Mouse (Mus musculus) erythroblast, embryonic 14.5 days (primary cell): ENCODE data around the gene Rhbdl1. TPM values are rescaled to one million over a fixed set of nuclear protein-coding genes. Genes with fewer than 3 reads are reported as not detected.
A peak's percentile ranks its signal among the peaks of the same experiment; 100 is the strongest.
"Not testable (repeated sequence)": the region's sequence is repeated elsewhere in the genome, so short reads cannot be mapped to it uniquely, and the experiment has no call there.

Experiments
- H3K27me3 ChIP-seq: 2 replicates; pipeline ENCODE4 v1.6.1; 2012; ENCODE audit warnings: inconsistent platforms; ENCODE audit not compliant: control insufficient read depth
- H3K36me3 ChIP-seq: 2 replicates; pipeline ENCODE4 v1.6.1; 2012; ENCODE audit warnings: mild to moderate bottlenecking, inconsistent platforms; ENCODE audit not compliant: control insufficient read depth
- H3K4me1 ChIP-seq: 2 replicates; pipeline ENCODE4 v1.6.1; 2012; ENCODE audit warnings: inconsistent platforms; ENCODE audit not compliant: control insufficient read depth
- H3K4me3 ChIP-seq: replicated peaks from 2 replicates; pipeline ENCODE3; 2012; ENCODE audit warnings: moderate library complexity, mild to moderate bottlenecking, inconsistent platforms
- H3K9me3 ChIP-seq: 2 replicates; pipeline ENCODE4 v1.6.1; 2012; ENCODE audit warnings: low read length, inconsistent platforms, mixed read lengths; ENCODE audit not compliant: control insufficient read depth
- GATA1 ChIP-seq: IDR thresholded peaks from 2 replicates; pipeline ENCODE4 v1.6.1; 2012; ENCODE audit warnings: low read length, inconsistent platforms, mixed read lengths
- TAL1 ChIP-seq: IDR thresholded peaks from 3 replicates; pipeline ENCODE4 v1.6.1; 2012; ENCODE audit warnings: low read length, inconsistent platforms, mixed read lengths
- polyA plus RNA-seq: library from polyadenylated mRNA; stranded (reverse); fragments of >175 nt; gene quantifications from 2 replicates; pipeline ENCODE4 v1.2.3, GENCODE M21; 2012

Gene Rhbdl1
- polyA plus RNA-seq, 1 experiment, result 0.22 TPM

DNA sequence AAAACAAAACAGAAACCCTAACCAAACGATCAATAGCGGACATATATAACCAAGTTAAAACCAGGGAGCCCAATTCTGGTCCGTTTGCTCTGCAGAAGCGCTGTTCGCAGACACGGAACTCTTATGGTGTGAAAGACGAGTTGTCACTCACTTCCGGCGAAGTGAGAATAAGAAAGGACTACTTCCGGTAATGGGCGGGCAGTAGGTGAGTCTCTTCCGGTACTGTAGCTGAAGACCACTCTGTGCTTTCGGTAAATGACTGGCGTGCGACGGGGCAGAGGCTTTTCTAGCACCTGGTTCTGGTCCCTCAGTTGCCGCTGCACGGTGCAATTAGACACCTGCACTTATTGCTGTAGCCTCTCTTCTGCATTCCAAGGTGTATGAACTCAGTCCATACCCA is 13.6 kb downstream of the Rhbdl1 start, which contains the start of gene Wdr24:
Gene Wdr24, plus strand, starts transcription at position 176 of the 400 bp plus-strand sequence.
- Histone ChIP-seq H3K36me3 (peaks cover 34% of the 10 kb centered on the region), H3K4me1 (peaks cover 66% of the 10 kb centered on the region), H3K27me3 (peaks cover 43% of the 10 kb centered on the region), H3K9me3 (no peaks in the 10 kb centered on the region), H3K4me3 (peak within 1 kb of the TSS; percentile 73)
- TF ChIP-seq TAL1, result no peak
- no peak for TF ChIP-seq GATA1

DNA sequence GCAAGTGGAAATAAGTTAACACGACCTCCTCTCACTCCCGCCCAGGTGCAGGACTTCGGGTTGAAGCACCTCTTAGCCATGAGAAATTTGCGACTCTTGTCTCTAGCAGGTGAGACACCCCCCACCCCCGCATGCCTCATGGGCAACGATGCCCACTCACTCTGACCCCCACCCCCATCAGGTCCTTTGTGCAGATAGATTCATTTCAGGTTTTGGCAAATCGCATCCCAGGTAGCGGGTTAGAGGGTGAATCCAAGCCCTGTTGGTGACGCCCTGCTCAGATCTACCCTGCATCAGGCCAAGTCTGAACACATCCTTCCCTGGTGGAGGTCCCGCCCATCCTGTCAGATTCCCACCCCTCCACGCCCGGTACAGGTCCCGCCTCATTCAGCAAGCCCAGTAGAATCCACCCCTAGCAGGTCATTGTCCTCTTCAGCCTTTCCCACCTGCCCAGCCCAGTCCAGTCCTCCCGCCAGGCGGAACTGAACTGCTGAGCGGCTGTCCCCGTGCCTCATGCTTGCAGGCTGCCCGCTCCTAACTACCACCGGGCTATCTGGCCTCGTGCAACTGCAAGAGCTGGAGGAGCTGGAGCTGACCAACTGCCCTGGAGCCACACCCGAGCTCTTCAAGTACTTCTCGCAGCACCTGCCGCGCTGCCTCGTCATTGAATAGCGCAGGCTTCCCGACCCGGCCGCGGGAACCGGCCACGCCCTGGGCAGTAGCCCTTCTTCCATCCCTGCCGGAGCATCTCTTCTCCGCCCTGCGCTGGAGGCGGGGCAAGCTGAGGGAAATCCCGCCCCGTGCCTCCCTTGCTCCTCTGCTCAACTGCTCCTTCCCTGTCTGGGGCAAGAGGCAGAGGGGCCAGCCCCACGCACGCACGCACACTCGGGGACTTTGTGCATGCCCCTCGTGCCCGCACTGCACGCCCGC is 18.0 kb downstream of the Rhbdl1 start:
- no peak for TF ChIP-seq TAL1
- no peak for TF ChIP-seq GATA1
- Histone ChIP-seq H3K9me3 (no peaks in the 10 kb centered on the region), H3K4me3 (peak overlapping the region; percentile 7), H3K4me1 (peaks cover 26% of the 10 kb centered on the region), H3K27me3 (peaks cover 80% of the 10 kb centered on the region), H3K36me3 (no peaks in the 10 kb centered on the region)

- H3K27me3 ChIP-seq, result peaks cover 90% of the 10 kb centered on the region
- TF ChIP-seq TAL1, result no peak
- TF ChIP-seq GATA1, result no peak
Measured at GRCm38 (mm10) chr17:25817662-25818061, 19.4 kb downstream of the Rhbdl1 start.

DNA sequence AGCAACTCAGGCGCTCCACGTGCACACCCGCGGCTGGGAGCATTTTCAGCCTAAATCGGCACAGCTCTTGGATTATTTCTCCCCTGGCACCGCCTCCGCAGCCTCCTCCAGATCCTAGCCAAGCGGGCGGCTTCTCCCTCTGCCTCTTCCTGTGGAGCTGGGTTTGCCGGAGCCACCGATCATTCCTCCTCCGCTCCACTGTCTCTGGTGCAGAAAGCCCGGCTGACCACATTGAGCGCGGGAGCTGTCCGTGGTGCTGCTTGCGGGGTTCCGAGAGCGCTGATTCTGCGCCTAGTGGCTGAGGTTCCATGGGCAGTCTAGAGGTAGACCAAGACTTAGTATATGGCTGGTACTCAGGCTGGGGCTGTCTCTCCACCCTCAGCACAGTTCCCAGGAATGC is 23.6 kb downstream of the Rhbdl1 start:
- H3K27me3 ChIP-seq, result peaks cover 91% of the 10 kb centered on the region

More at GRCm38 (mm10) chr17:25817662-25818061, 19.4 kb downstream of the Rhbdl1 start:
- no peaks in the 10 kb centered on the region for H3K36me3 ChIP-seq
- H3K4me3 ChIP-seq, result no peak overlapping the region
- peaks cover 13% of the 10 kb centered on the region for H3K4me1 ChIP-seq
- no peaks in the 10 kb centered on the region for H3K9me3 ChIP-seq

DNA sequence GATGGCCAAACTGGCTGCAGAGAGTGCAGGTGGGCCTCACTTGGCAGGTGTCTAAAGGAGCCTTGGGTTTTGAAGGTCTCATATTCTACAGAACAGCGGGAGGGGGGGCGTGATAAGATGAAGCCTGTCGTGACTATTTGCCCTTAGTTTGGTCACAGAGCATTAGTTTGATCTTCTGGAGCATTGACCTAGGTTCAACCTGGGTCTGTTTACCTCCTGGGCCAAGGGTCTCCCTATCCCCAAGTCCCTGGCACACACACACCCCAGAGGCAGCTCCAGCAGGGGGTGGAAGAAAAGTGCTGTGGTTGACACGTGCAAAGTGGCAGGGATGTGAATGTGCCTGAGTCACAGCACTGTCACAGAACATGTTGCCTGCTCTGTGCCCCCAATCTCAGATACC is 26.2 kb downstream of the Rhbdl1 start:
- no peaks in the 10 kb centered on the region for H3K36me3 ChIP-seq
- peaks cover 4% of the 10 kb centered on the region; the same call in 1 of the 2 replicates for H3K9me3 ChIP-seq
- no peak overlapping the region for H3K4me3 ChIP-seq
- peaks cover 11% of the 10 kb centered on the region for H3K4me1 ChIP-seq
- peaks cover 85% of the 10 kb centered on the region for H3K27me3 ChIP-seq
- TF ChIP-seq TAL1 (no peak), GATA1 (no peak)

More for the DNA sequence above, 23.6 kb downstream of the Rhbdl1 start:
- TF ChIP-seq GATA1, result no peak
- no peak for TF ChIP-seq TAL1
- Histone ChIP-seq H3K4me3 (no peak overlapping the region), H3K36me3 (no peaks in the 10 kb centered on the region), H3K9me3 (peaks cover 4% of the 10 kb centered on the region; the same call in 1 of the 2 replicates), H3K4me1 (peaks cover 11% of the 10 kb centered on the region)

DNA sequence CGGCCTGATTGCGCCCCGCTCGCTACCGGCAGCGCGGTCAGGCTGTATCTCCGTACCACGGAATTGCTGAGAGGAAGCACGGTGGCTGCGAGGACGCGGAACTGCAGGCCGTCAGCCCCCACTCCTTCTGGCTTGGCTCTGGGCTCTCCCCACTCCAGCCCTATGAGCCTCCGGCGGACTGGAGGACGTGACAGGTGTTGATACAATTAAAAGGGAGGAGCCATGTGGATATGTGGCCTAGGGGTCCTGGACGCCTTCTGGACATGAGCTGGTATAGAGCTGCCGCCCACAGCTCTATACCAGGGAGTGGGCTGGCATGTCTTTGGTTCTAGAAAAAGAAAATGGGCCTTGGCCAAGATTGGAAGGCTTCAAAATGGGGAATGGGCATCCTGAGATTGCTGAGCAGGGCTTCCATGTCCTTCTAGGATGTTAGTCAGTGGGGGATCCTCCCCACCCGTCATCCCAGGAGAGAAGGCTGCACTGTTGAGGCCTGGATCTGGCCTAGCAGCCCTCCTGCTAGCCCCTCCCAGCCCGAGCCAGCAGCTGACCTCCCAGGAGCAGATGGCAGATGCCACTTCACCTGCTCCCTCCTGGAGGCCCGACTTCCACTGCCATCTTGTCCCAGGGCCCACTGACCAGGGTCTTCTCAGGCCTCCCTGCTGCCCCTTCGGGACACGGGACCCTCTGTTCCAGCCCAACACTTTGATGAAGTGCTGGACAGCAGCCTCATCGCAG is 27.3 kb downstream of the Rhbdl1 start:
- H3K4me1 ChIP-seq, result peaks cover 11% of the 10 kb centered on the region
- peaks cover 85% of the 10 kb centered on the region for H3K27me3 ChIP-seq
- no peaks in the 10 kb centered on the region for H3K36me3 ChIP-seq
- TF ChIP-seq GATA1 (no peak), TAL1 (no peak)
- peak overlapping the region; percentile 28 for H3K4me3 ChIP-seq
- H3K9me3 ChIP-seq, result peaks cover 4% of the 10 kb centered on the region; the same call in 1 of the 2 replicates

- H3K4me3 ChIP-seq, result peak within 1 kb of the TSS; percentile 28
- peaks cover 81% of the 10 kb centered on the region for H3K27me3 ChIP-seq
- no peaks in the 10 kb centered on the region for H3K36me3 ChIP-seq
- H3K9me3 ChIP-seq, result peaks cover 4% of the 10 kb centered on the region; the same call in 1 of the 2 replicates
- H3K4me1 ChIP-seq, result peaks cover 11% of the 10 kb centered on the region
- TF ChIP-seq TAL1 (no peak), GATA1 (no peak)
Measured at GRCm38 (mm10) chr17:25808789-25809605, 28.1 kb downstream of the Rhbdl1 start, which contains the start of gene Fbxl16. TSS of gene Fbxl16 (plus strand) at chr17:25809085.

GRCm38 (mm10) chr17:25808028-25808427 is 29.1 kb downstream of the Rhbdl1 start:
- Histone ChIP-seq H3K9me3 (peaks cover 4% of the 10 kb centered on the region; the same call in 1 of the 2 replicates), H3K4me1 (peaks cover 11% of the 10 kb centered on the region), H3K36me3 (no peaks in the 10 kb centered on the region), H3K4me3 (no peak overlapping the region), H3K27me3 (peaks cover 82% of the 10 kb centered on the region)
- TF ChIP-seq TAL1 (no peak), GATA1 (no peak)

- Histone ChIP-seq H3K27me3 (peaks cover 81% of the 10 kb centered on the region), H3K4me1 (peaks cover 11% of the 10 kb centered on the region)
- H3K4me3 ChIP-seq, H3K36me3 ChIP-seq, H3K9me3 ChIP-seq: not testable (repeated sequence)
Measured at GRCm38 (mm10) chr17:25807452-25807851, 29.6 kb downstream of the Rhbdl1 start.
